Mouse (Mus musculus): Measurements from ENCODE around the gene Tbc1d10a.

- no peak for TF ChIP-seq GATA1 (IDR thresholded peaks at IDR 0.05; ENCODE audit: low read length)
- TF ChIP-seq TAL1 (IDR thresholded peaks at IDR 0.05; ENCODE audit: low read length) = no peak
Measured at GRCm38 (mm10) chr11:4160758-4161480, 25.7 kb upstream of the Tbc1d10a start.

Data from erythroblast, embryonic 14.5 days (primary cell).